Mouse (Mus musculus): ENCODE measurements at regions not wholly inside any gene's neighbourhood (a gene's known extent, or its start where the extent isn't known, plus 50 kb on each side); places are given as distances from the start of the nearest gene placed in this dataset.

- H3K4me2 ChIP-seq (replicated peaks; ENCODE audit: low read depth, low read length, severe bottlenecking): no peak overlapping the region
- no peak for DNase-seq (ENCODE audit: low spot score)
- H3K4me3 ChIP-seq (replicated peaks; ENCODE audit: low read length): no peak overlapping the region
- no peaks in the 10 kb centered on the region for H3K27me3 ChIP-seq (ENCODE audit: control insufficient read depth, insufficient read depth, low read length)
- no peak overlapping the region for H3K27ac ChIP-seq (replicated peaks; ENCODE audit: low read depth, low read length)
- no peaks in the 10 kb centered on the region for H3K4me1 ChIP-seq (ENCODE audit: control insufficient read depth, insufficient read depth, low read length)
- no peak for ATAC-seq (ENCODE audit: low FRiP score, low read depth)
- H3K9me3 ChIP-seq (ENCODE audit: control insufficient read depth, low read length): no peaks in the 10 kb centered on the region
- H3K36me3 ChIP-seq (ENCODE audit: control insufficient read depth, insufficient read depth, low read length): no peaks in the 10 kb centered on the region
- no peak overlapping the region for H3K9ac ChIP-seq (ENCODE audit: low read depth, low read length, severe bottlenecking)
- TF ChIP-seq POLR2A (IDR thresholded peaks at IDR 0.05; ENCODE audit: borderline replicate concordance, extremely low read depth, insufficient read depth, insufficient read length): no peak
- 73% methylated on average over 10 of the region's 10 CpGs for WGBS
Observed at GRCm38 (mm10) chr2:72873948-72874347, 106.3 kb downstream of the Sp3 start.

- Histone ChIP-seq H3K4me3 (replicated peaks; ENCODE audit: low read length) (no peak overlapping the region), H3K4me2 (replicated peaks; ENCODE audit: low read depth, low read length, severe bottlenecking) (no peak overlapping the region), H3K27ac (replicated peaks; ENCODE audit: low read depth, low read length) (no peak overlapping the region), H3K9me3 (ENCODE audit: control insufficient read depth, low read length) (no peaks in the 10 kb centered on the region), H3K36me3 (ENCODE audit: control insufficient read depth, insufficient read depth, low read length) (no peaks in the 10 kb centered on the region), H3K9ac (ENCODE audit: low read depth, low read length, severe bottlenecking) (no peak overlapping the region), H3K4me1 (ENCODE audit: control insufficient read depth, insufficient read depth, low read length) (no peaks in the 10 kb centered on the region), H3K27me3 (ENCODE audit: control insufficient read depth, insufficient read depth, low read length) (no peaks in the 10 kb centered on the region)
- DNase-seq (ENCODE audit: low spot score) (no peak), ATAC-seq (ENCODE audit: low FRiP score, low read depth) (no peak)
- TF ChIP-seq POLR2A (IDR thresholded peaks at IDR 0.05; ENCODE audit: borderline replicate concordance, extremely low read depth, insufficient read depth, insufficient read length): no peak
- 87% methylated on average over 12 of the region's 12 CpGs for WGBS
Observed at GRCm38 (mm10) chr2:72874533-72874932, 105.7 kb downstream of the Sp3 start.

- H3K4me1 ChIP-seq (ENCODE audit: control insufficient read depth, insufficient read depth, low read length): no peaks in the 10 kb centered on the region
- no peak overlapping the region for H3K27ac ChIP-seq (replicated peaks; ENCODE audit: low read depth, low read length)
- DNase-seq (ENCODE audit: low spot score) (no peak), ATAC-seq (ENCODE audit: low FRiP score, low read depth) (no peak)
- H3K9ac ChIP-seq (ENCODE audit: low read depth, low read length, severe bottlenecking): no peak overlapping the region
- TF ChIP-seq POLR2A (IDR thresholded peaks at IDR 0.05; ENCODE audit: borderline replicate concordance, extremely low read depth, insufficient read depth, insufficient read length): no peak
- H3K27me3 ChIP-seq (ENCODE audit: control insufficient read depth, insufficient read depth, low read length): no peaks in the 10 kb centered on the region
- H3K9me3 ChIP-seq (ENCODE audit: control insufficient read depth, low read length): no peaks in the 10 kb centered on the region
- no peaks in the 10 kb centered on the region for H3K36me3 ChIP-seq (ENCODE audit: control insufficient read depth, insufficient read depth, low read length)
- WGBS: 63% methylated on average over 2 of the region's 2 CpGs
- H3K4me3 ChIP-seq (replicated peaks; ENCODE audit: low read length): no peak overlapping the region
- H3K4me2 ChIP-seq (replicated peaks; ENCODE audit: low read depth, low read length, severe bottlenecking): no peak overlapping the region
Observed at GRCm38 (mm10) chr2:72875677-72876076, 104.6 kb downstream of the Sp3 start.

DNA sequence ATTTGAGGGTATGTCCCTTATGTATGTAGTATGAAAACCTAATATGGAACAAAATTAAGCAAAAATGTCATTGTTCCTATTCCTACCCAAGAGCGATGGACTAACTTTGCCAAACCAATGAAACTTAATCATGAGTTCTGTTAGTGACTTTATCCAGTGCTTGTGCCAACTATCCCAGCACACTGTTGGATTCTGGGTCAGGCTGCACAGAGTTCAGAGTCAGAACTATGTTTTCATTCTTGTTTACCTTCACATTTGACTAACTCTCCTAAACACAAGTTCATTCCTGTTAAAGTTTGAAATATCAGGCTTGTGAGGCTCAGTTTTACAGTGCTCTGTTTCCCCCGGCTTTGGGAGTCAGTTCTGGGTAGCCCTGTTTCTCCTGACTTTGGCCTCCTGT is 100.2 kb downstream of the Sp3 start:
- WGBS: 87% methylated on average over 2 of the region's 2 CpGs
- Histone ChIP-seq H3K9me3 (ENCODE audit: control insufficient read depth, low read length) (0 out of 2 replicates have a peak, but pooled peaks cover 3% of the 10 kb centered on the region), H3K4me1 (ENCODE audit: control insufficient read depth, insufficient read depth, low read length) (no peaks in the 10 kb centered on the region), H3K36me3 (ENCODE audit: control insufficient read depth, insufficient read depth, low read length) (no peaks in the 10 kb centered on the region), H3K4me2 (replicated peaks; ENCODE audit: low read depth, low read length, severe bottlenecking) (no peak overlapping the region), H3K9ac (ENCODE audit: low read depth, low read length, severe bottlenecking) (no peak overlapping the region), H3K27ac (replicated peaks; ENCODE audit: low read depth, low read length) (no peak overlapping the region), H3K27me3 (ENCODE audit: control insufficient read depth, insufficient read depth, low read length) (no peaks in the 10 kb centered on the region), H3K4me3 (replicated peaks; ENCODE audit: low read length) (no peak overlapping the region)
- no peak for TF ChIP-seq POLR2A (IDR thresholded peaks at IDR 0.05; ENCODE audit: borderline replicate concordance, extremely low read depth, insufficient read depth, insufficient read length)
- no peak for ATAC-seq (ENCODE audit: low FRiP score, low read depth)
- DNase-seq (ENCODE audit: low spot score): no peak

DNA sequence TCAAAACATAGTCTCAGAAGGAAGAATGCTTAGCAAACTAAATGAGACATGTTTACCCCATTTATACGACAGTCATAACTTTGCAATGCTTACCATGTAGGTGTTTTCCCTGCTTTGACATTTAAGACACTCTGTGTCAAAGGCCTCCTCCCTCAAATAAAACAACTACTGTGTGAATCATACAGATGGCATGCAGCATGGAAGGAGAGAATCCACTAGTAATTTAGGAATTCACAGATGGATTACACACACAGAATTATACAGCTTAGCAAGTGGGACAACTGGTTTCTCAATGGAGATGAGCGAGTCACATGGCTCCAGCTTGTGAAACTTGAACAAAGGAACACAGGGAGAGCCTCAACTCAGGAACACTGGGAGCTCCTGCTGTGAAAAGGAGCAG is 98.7 kb downstream of the Sp3 start:
- Histone ChIP-seq H3K9me3 (ENCODE audit: control insufficient read depth, low read length) (0 out of 2 replicates have a peak, but pooled peaks cover 3% of the 10 kb centered on the region), H3K36me3 (ENCODE audit: control insufficient read depth, insufficient read depth, low read length) (no peaks in the 10 kb centered on the region), H3K9ac (ENCODE audit: low read depth, low read length, severe bottlenecking) (no peak overlapping the region), H3K4me3 (replicated peaks; ENCODE audit: low read length) (no peak overlapping the region), H3K4me1 (ENCODE audit: control insufficient read depth, insufficient read depth, low read length) (no peaks in the 10 kb centered on the region), H3K4me2 (replicated peaks; ENCODE audit: low read depth, low read length, severe bottlenecking) (no peak overlapping the region), H3K27ac (replicated peaks; ENCODE audit: low read depth, low read length) (no peak overlapping the region), H3K27me3 (ENCODE audit: control insufficient read depth, insufficient read depth, low read length) (no peaks in the 10 kb centered on the region)
- DNase-seq (ENCODE audit: low spot score) (no peak), ATAC-seq (ENCODE audit: low FRiP score, low read depth) (no peak)
- no peak for TF ChIP-seq POLR2A (IDR thresholded peaks at IDR 0.05; ENCODE audit: borderline replicate concordance, extremely low read depth, insufficient read depth, insufficient read length)
- 77% methylated on average over 2 of the region's 2 CpGs for WGBS

GRCm38 (mm10) chr2:72886250-72886649 is 94.0 kb downstream of the Sp3 start:
- Histone ChIP-seq H3K4me2 (replicated peaks; ENCODE audit: low read depth, low read length, severe bottlenecking) (no peak overlapping the region), H3K4me3 (replicated peaks; ENCODE audit: low read length) (no peak overlapping the region), H3K27ac (replicated peaks; ENCODE audit: low read depth, low read length) (no peak overlapping the region), H3K9me3 (ENCODE audit: control insufficient read depth, low read length) (0 out of 2 replicates have a peak, but pooled peaks cover 3% of the 10 kb centered on the region), H3K36me3 (ENCODE audit: control insufficient read depth, insufficient read depth, low read length) (no peaks in the 10 kb centered on the region), H3K4me1 (ENCODE audit: control insufficient read depth, insufficient read depth, low read length) (peaks cover 6% of the 10 kb centered on the region; the same call in 1 of the 2 replicates), H3K27me3 (ENCODE audit: control insufficient read depth, insufficient read depth, low read length) (no peaks in the 10 kb centered on the region), H3K9ac (ENCODE audit: low read depth, low read length, severe bottlenecking) (no peak overlapping the region)
- 87% methylated on average over 2 of the region's 2 CpGs for WGBS
- DNase-seq (ENCODE audit: low spot score): no peak
- ATAC-seq (ENCODE audit: low FRiP score, low read depth): no peak
- no peak for TF ChIP-seq POLR2A (IDR thresholded peaks at IDR 0.05; ENCODE audit: borderline replicate concordance, extremely low read depth, insufficient read depth, insufficient read length)
